Mouse (Mus musculus) 416B (cell line): ENCODE measurements around the gene Cyp8b1.

Experiments
- DNase-seq: peaks from one replicate; pipeline ENCODE4 v3.0.0; 2011; ENCODE audit warnings: low read depth

The Cyp8b1 gene

GRCm38 (mm10) chr9:121916102-121916501, at the start of gene Cyp8b1:
Gene Cyp8b1, minus strand, starts transcription at chr9:121916305.
- no peak for DNase-seq

- no peak for DNase-seq
Observed at GRCm38 (mm10) chr9:121964941-121965340, 48.8 kb upstream of the Cyp8b1 start.

GRCm38 (mm10) chr9:121959966-121960635, 44.0 kb upstream of the Cyp8b1 start:
- DNase-seq, result no peak

GRCm38 (mm10) chr9:121952596-121952995, 36.5 kb upstream of the Cyp8b1 start:
- DNase-seq, result no peak

- DNase-seq, result no peak
Observed at GRCm38 (mm10) chr9:121951114-121951423, 35.0 kb upstream of the Cyp8b1 start.

GRCm38 (mm10) chr9:121950418-121951113, 34.5 kb upstream of the Cyp8b1 start, which contains the start of gene Fam198a:
Gene Fam198a, plus strand, starts transcription at chr9:121950988.
- DNase-seq, result peak; percentile 56

GRCm38 (mm10) chr9:121948431-121948830, 32.3 kb upstream of the Cyp8b1 start:
- no peak for DNase-seq

- DNase-seq, result peak; percentile 56
Observed at GRCm38 (mm10) chr9:121947784-121948183, 31.7 kb upstream of the Cyp8b1 start.

GRCm38 (mm10) chr9:121943628-121944027, 27.5 kb upstream of the Cyp8b1 start:
- DNase-seq, result no peak

GRCm38 (mm10) chr9:121943005-121943404, 26.9 kb upstream of the Cyp8b1 start:
- DNase-seq, result peak; percentile 10

- no peak for DNase-seq
Observed at GRCm38 (mm10) chr9:121937944-121938355, 21.8 kb upstream of the Cyp8b1 start.

- DNase-seq, result no peak
Observed at GRCm38 (mm10) chr9:121937451-121937864, 21.4 kb upstream of the Cyp8b1 start.

GRCm38 (mm10) chr9:121936952-121937351, 20.8 kb upstream of the Cyp8b1 start:
- DNase-seq, result no peak

- no peak for DNase-seq
Observed at GRCm38 (mm10) chr9:121934856-121935255, 18.8 kb upstream of the Cyp8b1 start.

GRCm38 (mm10) chr9:121928498-121928897, 12.4 kb upstream of the Cyp8b1 start:
- peak; percentile 38 for DNase-seq

GRCm38 (mm10) chr9:121927721-121928120, 11.6 kb upstream of the Cyp8b1 start:
- no peak for DNase-seq

- DNase-seq, result peak; percentile 26
Observed at GRCm38 (mm10) chr9:121926634-121927405, 10.7 kb upstream of the Cyp8b1 start.

- DNase-seq, result no peak
Observed at GRCm38 (mm10) chr9:121925959-121926358, 9.9 kb upstream of the Cyp8b1 start.

GRCm38 (mm10) chr9:121924901-121925560, 8.9 kb upstream of the Cyp8b1 start:
- DNase-seq, result peak; percentile 17

GRCm38 (mm10) chr9:121923906-121924305, 7.8 kb upstream of the Cyp8b1 start:
- no peak for DNase-seq

- DNase-seq, result no peak
Observed at GRCm38 (mm10) chr9:121923443-121923842, 7.3 kb upstream of the Cyp8b1 start.

GRCm38 (mm10) chr9:121919027-121919501, 3.0 kb upstream of the Cyp8b1 start:
- peak; percentile 52 for DNase-seq
